Mouse (Mus musculus): Measurements from ENCODE around the gene Aip.

Aip gene

DNA sequence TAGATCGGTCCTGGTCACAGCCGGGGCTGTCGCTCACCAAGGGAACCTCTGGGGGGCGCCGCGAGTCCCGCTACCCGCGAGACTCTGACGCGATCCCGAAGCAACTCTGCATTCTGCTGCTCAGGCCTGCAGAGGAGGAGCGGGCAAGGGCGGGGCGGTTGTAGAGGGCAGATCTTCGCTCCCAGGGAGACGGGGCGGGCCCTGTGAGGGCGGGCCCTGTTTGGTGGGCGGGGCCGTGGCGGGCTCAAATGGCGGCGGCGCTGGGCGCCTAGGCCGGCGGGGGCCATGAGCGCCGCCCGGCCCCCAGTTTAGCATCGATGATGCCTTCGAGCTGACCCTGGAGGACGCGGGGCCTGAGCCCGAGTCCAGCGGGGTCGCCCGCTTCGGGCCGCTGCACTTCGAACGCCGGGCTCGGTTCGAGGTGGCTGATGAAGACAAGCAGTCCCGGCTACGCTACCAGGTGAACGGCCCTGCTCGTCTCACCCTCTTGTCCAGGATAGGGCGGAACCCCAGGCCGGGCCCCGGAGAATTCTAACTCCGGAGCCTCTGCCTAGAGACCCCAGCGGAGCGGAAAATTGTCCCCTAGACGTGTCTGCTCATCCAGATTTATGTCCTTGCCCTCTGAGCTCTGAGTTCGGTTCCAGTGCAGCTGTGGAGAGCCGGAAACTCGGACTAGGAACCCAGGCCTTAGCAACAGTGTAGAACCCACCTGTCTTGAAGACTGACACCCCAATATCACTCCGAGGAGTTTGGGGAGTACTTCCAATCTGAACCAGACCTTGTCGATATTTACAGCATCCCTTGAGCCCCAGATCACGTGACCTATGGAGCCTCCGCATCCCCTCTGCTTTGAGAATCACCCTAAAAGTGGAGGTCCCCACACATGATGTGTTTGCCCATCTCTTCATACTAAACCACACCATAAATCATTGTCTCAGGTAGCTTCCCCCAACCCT lies at the start of gene Aip:
Aip (minus strand) TSS at position 118 of the 956 bp plus-strand sequence.
- peak; percentile 98 for DNase-seq (ENCODE audit: low read depth, low spot score)

DNA sequence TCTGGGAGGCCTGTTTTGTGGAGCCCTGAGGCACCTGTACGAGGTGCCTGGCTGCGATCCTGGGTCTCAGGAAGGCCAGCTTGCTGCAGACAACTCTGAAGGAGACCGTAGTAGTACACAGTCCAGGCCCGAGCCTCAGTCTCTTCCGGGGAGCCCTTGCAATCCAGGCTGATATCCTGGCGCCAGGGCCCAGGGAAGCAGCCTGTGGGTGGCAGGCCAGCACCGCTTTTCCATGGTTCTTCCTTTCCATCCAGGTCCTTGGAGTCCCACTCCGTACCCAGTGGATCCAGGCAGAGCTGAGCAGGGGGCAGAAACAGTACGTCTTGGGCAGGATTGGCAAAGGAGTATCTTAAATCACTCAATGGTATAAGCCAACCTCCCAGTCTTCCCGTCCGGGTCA lies 47.3 kb upstream of the Aip start:
- no peak for DNase-seq (ENCODE audit: low read depth, low spot score)

DNA sequence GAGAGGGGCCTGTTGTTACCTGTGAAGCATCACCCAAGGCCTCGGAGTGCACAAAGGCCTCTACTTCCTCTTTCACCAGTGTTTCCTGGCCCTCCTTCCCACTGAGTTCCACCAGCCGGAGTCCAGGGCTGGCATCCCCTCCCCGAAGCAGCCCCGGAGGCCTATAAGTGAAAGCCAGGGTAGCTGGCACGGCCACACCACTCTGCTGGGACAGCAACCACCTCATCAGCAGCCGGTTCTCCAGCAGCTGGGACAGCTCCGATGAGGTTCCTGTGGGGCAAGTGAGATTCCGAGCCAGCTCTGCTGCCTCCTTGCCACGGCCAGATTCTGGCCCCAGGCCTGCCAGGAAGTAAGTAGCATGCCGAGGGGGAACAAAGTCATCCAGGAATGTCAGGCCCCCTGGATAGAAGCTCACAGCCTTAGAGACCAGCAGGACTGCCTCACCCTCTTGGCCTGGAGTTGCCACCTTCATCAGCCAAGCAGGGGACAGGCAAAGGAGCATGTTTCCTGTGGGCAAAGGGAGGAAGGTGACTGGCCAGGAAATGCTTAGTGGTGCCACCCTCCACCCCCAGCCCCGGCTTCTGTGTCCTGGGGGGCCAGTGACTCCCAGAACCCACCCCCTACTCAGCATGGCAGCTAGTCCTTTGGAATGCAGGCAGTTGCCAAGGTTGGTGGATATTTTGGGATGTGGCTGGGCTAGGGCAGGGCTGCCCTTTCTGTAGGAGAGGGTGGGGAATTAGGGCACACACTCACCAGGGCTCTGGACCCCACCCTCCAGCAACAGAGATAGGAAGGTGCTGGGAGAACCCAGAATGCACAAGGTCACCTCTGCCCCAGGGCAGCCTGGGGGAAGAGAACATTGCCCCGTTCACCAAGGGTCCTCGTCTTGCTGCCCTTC lies 46.0 kb upstream of the Aip start:
- no peak for DNase-seq (ENCODE audit: low read depth, low spot score)

- no peak for DNase-seq (ENCODE audit: low read depth, low spot score)
Observed at GRCm38 (mm10) chr19:4170723-4171392, 45.2 kb upstream of the Aip start.

GRCm38 (mm10) chr19:4169810-4170209 lies 44.2 kb upstream of the Aip start:
- DNase-seq (ENCODE audit: low read depth, low spot score): no peak

DNA sequence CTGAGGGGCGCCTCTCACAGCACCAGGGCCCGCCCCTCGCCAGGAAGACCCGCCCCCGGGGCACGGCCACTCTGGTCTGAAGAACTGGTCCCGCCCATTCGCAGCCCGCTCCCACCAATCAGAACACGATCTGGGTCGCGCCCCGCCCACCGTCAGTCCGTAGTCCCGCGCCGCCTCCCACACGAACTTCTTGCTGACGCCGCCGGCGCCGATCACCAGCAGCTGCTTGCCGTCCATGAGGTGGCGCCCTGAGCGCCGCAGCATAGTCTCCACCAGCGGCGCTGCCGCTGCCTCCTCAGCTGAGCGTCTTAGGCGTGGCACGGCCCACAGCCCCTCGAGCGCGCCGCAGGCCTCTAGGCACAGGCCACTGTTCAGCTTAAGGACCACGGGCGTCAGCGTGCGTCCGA lies 43.7 kb upstream of the Aip start:
- DNase-seq (ENCODE audit: low read depth, low spot score): peak; percentile 98

DNA sequence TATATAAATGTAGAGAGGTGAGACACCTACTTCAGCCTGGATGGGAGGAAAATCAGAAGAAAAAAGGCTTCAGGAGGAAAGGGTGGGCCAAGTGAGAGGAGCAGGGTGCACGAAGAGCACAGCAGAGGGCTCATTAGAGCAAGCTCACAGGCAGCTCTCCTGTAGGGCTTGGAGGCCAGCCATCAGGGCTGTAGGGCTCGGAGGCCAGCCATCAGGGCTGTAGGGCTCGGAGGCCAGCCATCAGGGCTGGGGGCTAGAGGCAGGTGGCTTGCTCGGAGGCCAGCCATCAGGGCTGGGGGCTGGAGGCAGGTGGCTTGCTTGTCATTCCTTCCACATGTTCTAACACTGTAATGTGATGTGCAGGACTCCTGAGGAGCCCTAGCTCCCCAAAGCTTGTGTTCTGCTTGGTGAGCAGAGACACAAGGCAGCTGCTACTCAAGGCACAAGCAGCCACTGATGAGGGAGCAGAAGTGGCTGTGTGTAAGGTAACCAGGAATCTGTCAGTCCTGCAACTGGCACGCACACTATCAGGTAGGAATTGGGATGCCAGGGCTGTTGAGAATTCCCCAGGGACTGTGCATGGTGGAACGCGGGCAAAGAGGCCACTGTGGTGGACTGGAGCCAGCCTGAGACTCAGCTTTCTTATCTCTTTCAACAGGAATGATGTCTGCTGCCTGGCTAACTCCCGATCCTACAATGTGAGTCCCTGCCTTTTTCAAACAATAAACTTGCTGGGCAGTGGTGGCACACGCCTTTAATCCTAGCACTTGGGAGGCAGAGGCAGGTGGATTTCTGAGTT lies 41.2 kb upstream of the Aip start:
- DNase-seq (ENCODE audit: low read depth, low spot score): no peak

- DNase-seq (ENCODE audit: low read depth, low spot score): no peak
Observed at GRCm38 (mm10) chr19:4164721-4165120, 39.1 kb upstream of the Aip start.

- DNase-seq (ENCODE audit: low read depth, low spot score): no peak
Observed at GRCm38 (mm10) chr19:4164100-4164499, 38.4 kb upstream of the Aip start.

GRCm38 (mm10) chr19:4163543-4163887 lies 37.9 kb upstream of the Aip start:
- DNase-seq (ENCODE audit: low read depth, low spot score): no peak

- peak; percentile 97 for DNase-seq (ENCODE audit: low read depth, low spot score)
Observed at GRCm38 (mm10) chr19:4162646-4163542, 37.2 kb upstream of the Aip start, which contains the start of gene Rps6kb2. Rps6kb2 (minus strand) TSS chr19:4163354.

- no peak for DNase-seq (ENCODE audit: low read depth, low spot score)
Observed at GRCm38 (mm10) chr19:4159049-4159448, 33.4 kb upstream of the Aip start.

DNA sequence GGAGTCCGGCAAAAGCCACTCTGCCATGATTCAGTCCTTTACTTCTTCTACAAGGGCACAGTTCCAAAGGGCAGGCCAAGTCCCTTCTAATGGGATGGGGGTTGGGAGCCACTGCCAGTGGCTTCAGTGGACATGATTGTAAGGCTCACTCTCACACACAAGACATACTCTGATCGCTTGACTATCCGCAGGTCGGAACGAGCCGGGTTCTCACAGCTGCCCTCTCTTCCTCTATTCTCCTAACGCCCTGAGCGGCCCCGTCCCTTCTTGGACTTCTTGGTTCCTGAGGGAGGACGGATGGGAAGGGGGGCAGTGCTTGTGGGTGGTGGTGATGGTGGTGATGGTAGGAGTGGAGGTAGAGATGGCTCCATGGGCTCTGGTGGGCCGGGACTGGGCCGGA lies 31.1 kb upstream of the Aip start:
- no peak for DNase-seq (ENCODE audit: low read depth, low spot score)

GRCm38 (mm10) chr19:4156073-4156579 lies 30.5 kb upstream of the Aip start:
- DNase-seq (ENCODE audit: low read depth, low spot score): no peak

- no peak for DNase-seq (ENCODE audit: low read depth, low spot score)
Observed at GRCm38 (mm10) chr19:4155223-4156072, 29.8 kb upstream of the Aip start.

DNA sequence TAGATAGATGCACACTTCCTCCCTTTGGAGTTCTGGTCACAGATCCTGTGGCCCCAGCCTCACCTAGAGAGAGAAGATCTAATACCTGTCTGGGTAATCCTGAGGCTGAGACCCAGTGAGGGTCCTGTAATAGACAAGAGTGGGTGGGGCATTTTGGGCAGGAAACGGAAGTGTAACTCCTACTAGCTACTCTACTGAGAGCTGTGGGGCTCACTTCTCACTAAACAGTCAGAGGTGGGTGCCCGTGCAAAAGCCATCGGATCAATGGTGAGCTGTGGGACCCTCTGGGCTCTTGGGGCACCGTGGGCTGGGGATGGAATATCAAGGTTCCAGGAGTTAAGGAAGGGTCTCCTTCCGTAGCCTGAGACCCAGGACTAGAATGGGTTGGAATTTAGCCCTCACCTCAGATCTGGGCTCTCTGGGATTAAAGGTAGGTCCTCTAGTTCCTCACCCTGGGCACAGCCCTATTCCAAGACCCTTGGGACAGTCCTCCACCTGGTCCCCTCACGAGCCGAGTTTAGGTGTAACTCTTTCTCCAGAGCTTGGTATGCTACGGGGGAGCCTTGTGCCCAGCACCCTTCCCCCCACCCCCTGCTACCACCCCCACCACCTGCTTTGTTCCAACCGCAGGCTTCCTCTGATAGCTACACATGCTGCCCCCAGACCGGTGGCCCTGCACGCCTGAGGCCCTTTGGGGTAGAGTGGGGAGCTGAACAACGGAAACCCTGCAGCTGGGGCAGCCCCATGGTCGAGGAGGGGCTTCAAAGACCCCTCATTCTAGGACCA lies 29.0 kb upstream of the Aip start:
- peak; percentile 35 for DNase-seq (ENCODE audit: low read depth, low spot score)

- no peak for DNase-seq (ENCODE audit: low read depth, low spot score)
Observed at GRCm38 (mm10) chr19:4153232-4153654, 27.6 kb upstream of the Aip start, which contains the start of gene Ptprcap. Ptprcap (plus strand) TSS chr19:4153604.

All from R1 (cell line).